Mouse (Mus musculus) urinary bladder, postnatal 10 days (tissue): ENCODE results near the gene Slco1a5.
"Not testable (repeated sequence)": the region's sequence is repeated elsewhere in the genome, so short reads cannot be mapped to it uniquely, and the experiment has no call there.

Experiments
- DNase-seq: peaks from one replicate; pipeline ENCODE4 v3.0.0; 2022; ENCODE audit warnings: low spot score

Gene Slco1a5

GRCm38 (mm10) chr6:142289413-142290118, 33.2 kb downstream of the Slco1a5 start:
- DNase-seq = no peak

DNA sequence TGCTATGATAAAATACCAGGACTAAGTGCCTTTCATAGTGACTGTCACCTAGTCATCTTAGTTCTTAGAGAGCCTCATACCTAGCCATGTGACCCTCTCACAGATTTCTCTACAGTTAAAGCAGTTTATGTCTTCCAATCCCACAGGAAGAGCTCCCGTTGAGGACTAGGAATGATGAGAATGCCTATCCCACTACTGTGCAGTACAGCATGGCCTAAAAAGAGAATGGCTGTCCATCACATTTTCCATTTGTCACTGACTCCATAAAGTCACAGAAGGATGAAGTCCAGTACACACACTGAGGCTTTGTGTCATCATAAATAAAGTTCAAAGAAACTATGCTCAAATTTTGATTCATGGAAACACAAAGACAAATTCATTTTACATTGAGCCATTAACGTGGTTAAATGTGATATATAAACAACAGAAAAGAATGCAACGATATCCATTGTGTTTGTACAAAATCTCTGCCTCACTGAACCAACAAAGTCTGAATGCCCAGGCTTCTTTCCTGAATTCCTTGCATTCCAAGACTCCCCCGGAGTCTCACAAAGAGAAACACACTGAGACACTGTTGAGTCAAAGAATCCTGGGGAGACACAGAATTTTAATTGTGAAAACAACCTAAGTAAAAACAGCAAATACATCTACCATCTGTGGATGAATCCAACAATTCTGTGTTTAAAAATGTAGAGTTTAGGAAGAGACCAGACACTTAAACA, 46.9 kb downstream of the Slco1a5 start:
- DNase-seq = no peak

GRCm38 (mm10) chr6:142250738-142251307, 72.0 kb downstream of the Slco1a5 start:
- not testable (repeated sequence) for DNase-seq

- DNase-seq = no peak
Measured at GRCm38 (mm10) chr6:142245065-142245464, 77.7 kb downstream of the Slco1a5 start.

DNA sequence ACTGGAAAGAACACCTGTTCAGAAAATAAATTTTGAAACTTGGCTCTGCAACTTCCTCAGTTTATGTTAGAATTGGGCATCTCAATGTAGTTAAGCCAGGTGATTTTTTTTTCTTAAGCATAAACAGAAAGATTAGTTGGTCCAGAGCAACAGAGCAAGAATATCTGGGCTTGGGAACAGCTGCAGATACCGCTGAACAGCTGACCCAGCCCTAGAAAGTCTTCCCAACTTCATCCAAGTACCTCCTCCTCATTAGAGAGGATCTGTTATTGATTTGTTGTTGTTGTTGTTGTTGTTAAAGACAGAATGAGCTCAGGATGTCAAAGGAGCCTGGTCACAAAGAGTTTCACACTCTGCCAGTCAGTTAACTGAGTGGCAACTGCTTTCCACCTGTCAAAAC, 83.3 kb downstream of the Slco1a5 start:
- DNase-seq = no peak

- no peak for DNase-seq
Measured at GRCm38 (mm10) chr6:142220138-142220537, 102.6 kb downstream of the Slco1a5 start.

GRCm38 (mm10) chr6:142211821-142212220, 111.0 kb downstream of the Slco1a5 start:
- DNase-seq = no peak

DNA sequence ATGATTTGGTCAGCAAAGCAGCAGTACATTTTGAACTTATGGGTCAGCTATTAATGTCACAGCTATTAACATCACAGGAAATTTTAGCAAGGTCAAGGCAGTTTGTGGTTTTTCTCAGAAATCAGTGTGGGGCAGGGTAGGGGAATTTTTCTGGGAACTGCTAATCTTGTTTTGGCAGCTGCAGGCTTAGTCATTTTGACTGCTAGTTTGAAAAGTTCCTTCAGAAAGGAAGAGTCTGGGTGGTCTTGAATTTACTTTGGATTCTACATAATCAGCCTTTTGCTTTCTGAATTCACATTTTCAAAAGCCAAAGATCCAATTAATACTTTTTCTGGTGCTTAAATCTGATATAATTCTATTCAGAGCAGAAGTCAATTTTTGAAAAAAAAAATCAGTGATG, 113.0 kb downstream of the Slco1a5 start:
- DNase-seq = no peak

DNA sequence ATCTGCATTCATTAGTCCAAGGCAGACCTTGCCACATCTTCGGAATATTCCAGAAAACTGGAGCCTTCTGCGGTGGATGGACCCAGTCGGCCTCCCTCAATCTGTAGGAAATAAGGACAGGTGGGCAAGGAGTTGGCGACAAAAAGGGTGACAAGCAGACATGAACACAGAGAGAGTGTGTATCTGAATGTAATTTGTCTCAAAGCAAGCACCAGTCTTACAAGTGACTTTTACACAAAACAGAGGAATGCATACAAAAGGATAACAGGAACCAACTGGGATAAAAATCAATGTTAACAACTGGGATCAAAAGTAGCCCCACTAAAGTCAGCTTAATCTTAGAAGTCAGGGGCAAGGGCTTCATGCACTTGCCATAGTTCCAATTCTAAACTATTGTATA, 114.4 kb downstream of the Slco1a5 start, which contains the start of gene Slco1a6:
Gene Slco1a6 (minus strand): TSS at position 101 of the 400 bp plus-strand sequence.
- no peak for DNase-seq

- no peak for DNase-seq
Measured at GRCm38 (mm10) chr6:142200524-142200923, 122.3 kb downstream of the Slco1a5 start.

GRCm38 (mm10) chr6:142194245-142194644, 128.5 kb downstream of the Slco1a5 start:
- no peak for DNase-seq

GRCm38 (mm10) chr6:142191962-142192361, 130.8 kb downstream of the Slco1a5 start:
- DNase-seq = no peak

- no peak for DNase-seq
Measured at GRCm38 (mm10) chr6:142187426-142187825, 135.4 kb downstream of the Slco1a5 start.

- no peak for DNase-seq
Measured at GRCm38 (mm10) chr6:142185868-142186415, 136.8 kb downstream of the Slco1a5 start.
